ENCODE assay signal across 2 mouse cellular contexts in the genomic region with DNA sequence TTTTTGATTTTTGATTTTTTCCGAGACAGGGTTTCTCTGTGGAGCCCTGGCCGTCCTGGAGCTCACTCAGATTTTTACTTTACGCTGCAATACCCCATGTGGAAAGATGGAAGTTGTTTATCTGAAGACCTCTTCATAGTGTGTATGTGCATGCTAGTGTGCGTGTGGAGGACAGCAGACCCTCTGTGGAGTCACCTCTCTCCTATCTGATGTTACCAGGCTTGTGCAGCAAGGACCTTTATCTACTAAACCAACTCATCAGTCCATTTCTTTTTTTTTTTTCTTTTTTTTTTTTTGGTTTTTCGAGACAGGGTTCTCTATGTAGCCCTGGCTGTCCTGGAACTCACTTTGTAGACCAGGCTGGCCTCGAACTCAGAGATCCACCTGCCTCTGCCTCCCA.
A peak's percentile ranks its signal among the peaks of the same experiment; 100 is the strongest.
TF ChIP-seq lines count a peak whose summit lies in the region.

No protein-coding gene starts in this region.

TF ChIP-seq in CH12.LX, 34 proteins besides CTCF, POLR2A, EP300 and RAD21:
- TF ChIP-seq ZNF384 (IDR thresholded peaks at IDR 0.05; ENCODE audit: low read depth, low read length) (peak; percentile 9; the same call in 1 of the 2 replicates), USF1 (IDR thresholded peaks at IDR 0.05; ENCODE audit: low read depth, low read length) (no peak)

TF ChIP-seq in MEL, 35 proteins besides CTCF, POLR2A, EP300 and RAD21:
- TF ChIP-seq GATA1 (IDR thresholded peaks at IDR 0.05; ENCODE audit: low read depth, low read length) (peak; percentile 28; the same call in 1 of the 2 replicates), TAL1 (IDR thresholded peaks at IDR 0.05; ENCODE audit: low read length) (peak; percentile 29; the same call in 1 of the 2 replicates), ZNF384 (IDR thresholded peaks at IDR 0.05; ENCODE audit: low read depth, low read length) (peak; percentile 90), CHD2 (IDR thresholded peaks at IDR 0.05; ENCODE audit: low read length) (no peak)
TF ChIP-seq in MEL: peak in this region for 3.
